Mouse (Mus musculus): ENCODE results near the gene Tamm41. TPM values are rescaled to one million over a fixed set of nuclear protein-coding genes. Genes with fewer than 3 reads are reported as not detected.

Gene Tamm41
- polyA plus RNA-seq, 1 experiment from 2014 or later: 63.0 TPM

GRCm38 (mm10) chr6:114993659-114994058 is 44.0 kb downstream of the Tamm41 start:
- no peak overlapping the region for H3K4me2 ChIP-seq (replicated peaks)
- no peaks in the 10 kb centered on the region for H3K27me3 ChIP-seq
- H3K36me3 ChIP-seq: no peaks in the 10 kb centered on the region
- no peak overlapping the region for H3K4me3 ChIP-seq
- WGBS: 81% methylated on average over 8 of the region's 8 CpGs
- ATAC-seq (ENCODE audit: low FRiP score, low read depth): no peak
- no peak overlapping the region for H3K27ac ChIP-seq (replicated peaks)
- H3K4me1 ChIP-seq: 0 out of 2 replicates have a peak, but pooled peaks cover 2% of the 10 kb centered on the region
- H3K9me3 ChIP-seq: no peaks in the 10 kb centered on the region
- H3K9ac ChIP-seq (replicated peaks): no peak overlapping the region

- Histone ChIP-seq H3K4me1 (0 out of 2 replicates have a peak, but pooled peaks cover 3% of the 10 kb centered on the region), H3K9me3 (no peaks in the 10 kb centered on the region), H3K27ac (replicated peaks) (no peak overlapping the region), H3K9ac (replicated peaks) (no peak overlapping the region), H3K4me3 (no peak overlapping the region), H3K4me2 (replicated peaks) (no peak overlapping the region), H3K36me3 (no peaks in the 10 kb centered on the region), H3K27me3 (no peaks in the 10 kb centered on the region)
- WGBS: 94% methylated on average over 4 of the region's 4 CpGs
- no peak for ATAC-seq (ENCODE audit: low FRiP score, low read depth)
Measured at GRCm38 (mm10) chr6:114991909-114992308, 45.8 kb downstream of the Tamm41 start.

DNA sequence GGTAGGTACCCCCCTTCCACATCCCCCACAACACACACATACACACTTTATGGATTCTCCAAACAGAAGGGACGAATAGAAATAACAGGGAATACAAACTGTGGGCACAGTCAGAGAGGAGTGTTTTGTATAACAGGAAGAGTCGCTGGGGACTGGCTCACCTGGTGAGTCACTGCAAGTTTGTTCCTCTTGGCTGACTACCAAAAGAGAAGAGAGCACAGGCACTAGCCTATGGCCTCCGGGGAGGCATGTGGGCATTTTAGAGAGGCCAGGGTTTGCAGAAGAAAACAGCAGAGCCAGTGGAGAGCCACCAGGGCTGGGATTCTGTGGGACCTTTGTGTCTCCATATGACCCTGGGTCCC is 49.1 kb downstream of the Tamm41 start:
- H3K4me1 ChIP-seq: 0 out of 2 replicates have a peak, but pooled peaks cover 3% of the 10 kb centered on the region
- no peaks in the 10 kb centered on the region for H3K27me3 ChIP-seq
- no peak overlapping the region for H3K4me3 ChIP-seq
- 83% methylated on average over 3 of the region's 3 CpGs for WGBS
- H3K36me3 ChIP-seq: no peaks in the 10 kb centered on the region
- H3K4me2 ChIP-seq (replicated peaks): no peak overlapping the region
- H3K9ac ChIP-seq (replicated peaks): no peak overlapping the region
- H3K9me3 ChIP-seq: no peaks in the 10 kb centered on the region
- ATAC-seq (ENCODE audit: low FRiP score, low read depth): no peak
- H3K27ac ChIP-seq (replicated peaks): no peak overlapping the region

DNA sequence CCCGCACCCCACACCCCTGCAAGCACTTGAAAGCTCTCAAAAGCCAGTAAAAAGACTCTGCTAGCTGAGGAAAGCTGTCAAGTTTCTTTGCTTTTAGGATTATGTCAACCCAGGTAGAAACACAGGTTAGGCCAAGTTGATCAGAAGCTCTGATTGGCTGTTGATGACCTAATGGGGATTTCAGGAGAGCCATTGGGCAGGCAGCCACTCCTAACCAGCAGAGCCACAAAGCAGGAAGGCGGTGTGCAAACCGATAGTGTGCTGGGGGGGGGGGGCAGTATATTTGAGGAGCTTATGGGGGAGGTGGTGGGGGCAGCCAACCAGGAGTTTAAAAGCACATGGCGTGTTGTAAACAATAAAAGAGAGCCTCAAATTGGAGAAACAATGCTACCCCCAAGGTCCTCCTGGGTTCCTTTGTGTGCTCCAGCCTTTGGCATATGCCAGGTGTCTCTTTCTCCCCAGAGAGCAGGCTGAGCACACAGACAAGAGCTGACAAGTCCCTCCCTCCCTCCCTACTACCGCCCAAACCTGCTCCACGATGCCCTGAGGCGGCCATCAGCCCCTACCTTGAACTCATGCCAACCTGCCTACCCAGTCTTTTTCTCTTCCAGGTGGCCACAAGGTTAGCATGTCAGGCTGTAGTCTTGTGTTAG is 49.6 kb downstream of the Tamm41 start:
- no peak for ATAC-seq (ENCODE audit: low FRiP score, low read depth)
- no peaks in the 10 kb centered on the region for H3K36me3 ChIP-seq
- H3K4me1 ChIP-seq: 0 out of 2 replicates have a peak, but pooled peaks cover 3% of the 10 kb centered on the region
- WGBS: 71% methylated on average over 7 of the region's 7 CpGs
- peaks cover 1% of the 10 kb centered on the region; the same call in 1 of the 2 replicates for H3K27me3 ChIP-seq
- H3K9ac ChIP-seq (replicated peaks): no peak overlapping the region
- H3K4me2 ChIP-seq (replicated peaks): no peak overlapping the region
- H3K4me3 ChIP-seq: no peak overlapping the region
- no peak overlapping the region for H3K27ac ChIP-seq (replicated peaks)
- H3K9me3 ChIP-seq: no peaks in the 10 kb centered on the region

- H3K9ac ChIP-seq (replicated peaks): no peak overlapping the region
- H3K27me3 ChIP-seq: peaks cover 8% of the 10 kb centered on the region; the same call in 1 of the 2 replicates
- no peaks in the 10 kb centered on the region for H3K36me3 ChIP-seq
- no peak overlapping the region for H3K4me3 ChIP-seq
- no peaks in the 10 kb centered on the region for H3K9me3 ChIP-seq
- 83% methylated on average over 7 of the region's 7 CpGs for WGBS
- no peaks in the 10 kb centered on the region for H3K4me1 ChIP-seq
- no peak overlapping the region for H3K27ac ChIP-seq (replicated peaks)
- no peak overlapping the region for H3K4me2 ChIP-seq (replicated peaks)
- no peak for ATAC-seq (ENCODE audit: low FRiP score, low read depth)
Measured at GRCm38 (mm10) chr6:114982671-114983070, 55.0 kb downstream of the Tamm41 start.

DNA sequence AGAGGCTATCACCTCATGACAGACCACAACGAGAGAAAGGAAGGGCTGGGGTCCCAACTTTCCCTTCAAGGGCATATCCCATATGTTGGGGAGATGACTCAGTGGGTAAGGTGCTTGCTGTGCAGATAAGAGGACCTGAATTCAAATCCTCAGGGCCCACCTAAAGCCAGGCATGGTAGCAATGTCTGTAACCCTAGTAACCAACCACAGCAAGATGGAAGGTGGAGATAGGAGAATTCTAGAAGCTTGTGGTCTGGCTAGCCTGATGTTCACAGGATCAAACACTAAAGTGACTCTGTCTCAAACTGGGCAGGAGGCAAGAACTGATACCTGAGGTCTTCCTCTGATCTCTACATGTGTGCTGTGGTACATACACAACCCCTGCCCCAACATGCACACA is 58.0 kb downstream of the Tamm41 start:
- H3K36me3 ChIP-seq: no peaks in the 10 kb centered on the region
- H3K9ac ChIP-seq (replicated peaks): no peak overlapping the region
- no peak for ATAC-seq (ENCODE audit: low FRiP score, low read depth)
- peaks cover 8% of the 10 kb centered on the region; the same call in 1 of the 2 replicates for H3K27me3 ChIP-seq
- no peak overlapping the region for H3K4me2 ChIP-seq (replicated peaks)
- H3K27ac ChIP-seq (replicated peaks): no peak overlapping the region
- no peak overlapping the region for H3K4me3 ChIP-seq
- 82% methylated on average over 1 of the region's 1 CpGs for WGBS
- no peaks in the 10 kb centered on the region for H3K4me1 ChIP-seq
- H3K9me3 ChIP-seq: no peaks in the 10 kb centered on the region

DNA sequence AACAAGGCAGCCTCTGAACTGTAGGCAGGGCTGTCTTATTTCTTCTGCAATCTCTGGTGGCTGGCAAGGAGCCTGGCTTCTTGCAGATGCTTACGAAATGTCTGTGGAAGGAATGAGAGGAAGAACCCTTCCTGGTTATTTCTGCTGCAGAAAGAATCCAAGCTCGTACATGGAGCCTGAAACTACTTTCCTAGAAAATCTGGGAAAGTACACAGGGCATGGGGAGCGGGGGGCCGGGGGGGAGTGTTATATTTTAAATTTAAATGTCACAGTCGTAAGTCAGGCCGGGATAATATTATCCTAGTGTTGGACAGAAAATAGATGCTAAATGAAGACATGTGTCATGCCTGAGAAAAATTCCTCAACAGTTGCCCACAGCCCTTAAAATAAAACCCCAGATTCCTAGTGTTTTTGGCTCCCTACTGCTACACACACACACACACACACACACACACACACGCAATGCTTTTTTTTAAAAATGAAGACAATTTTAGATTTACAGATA is 60.7 kb downstream of the Tamm41 start:
- Histone ChIP-seq H3K4me1 (no peaks in the 10 kb centered on the region), H3K9ac (replicated peaks) (no peak overlapping the region), H3K9me3 (no peaks in the 10 kb centered on the region), H3K4me2 (replicated peaks) (no peak overlapping the region), H3K4me3 (no peak overlapping the region), H3K27ac (replicated peaks) (no peak overlapping the region), H3K36me3 (no peaks in the 10 kb centered on the region), H3K27me3 (peaks cover 5% of the 10 kb centered on the region; the same call in 1 of the 2 replicates)
- ATAC-seq (ENCODE audit: low FRiP score, low read depth): no peak
- WGBS: 81% methylated on average over 7 of the region's 7 CpGs

- H3K4me1 ChIP-seq: peaks cover 8% of the 10 kb centered on the region
- H3K27ac ChIP-seq (replicated peaks): no peak overlapping the region
- WGBS: 94% methylated on average over 1 of the region's 1 CpGs
- peaks cover 30% of the 10 kb centered on the region for H3K27me3 ChIP-seq
- H3K36me3 ChIP-seq: no peaks in the 10 kb centered on the region
- H3K9ac ChIP-seq (replicated peaks): no peak overlapping the region
- no peak for ATAC-seq (ENCODE audit: low FRiP score, low read depth)
- H3K9me3 ChIP-seq: no peaks in the 10 kb centered on the region
- no peak overlapping the region for H3K4me2 ChIP-seq (replicated peaks)
- no peak overlapping the region for H3K4me3 ChIP-seq
Measured at GRCm38 (mm10) chr6:114974331-114974730, 63.3 kb downstream of the Tamm41 start.

DNA sequence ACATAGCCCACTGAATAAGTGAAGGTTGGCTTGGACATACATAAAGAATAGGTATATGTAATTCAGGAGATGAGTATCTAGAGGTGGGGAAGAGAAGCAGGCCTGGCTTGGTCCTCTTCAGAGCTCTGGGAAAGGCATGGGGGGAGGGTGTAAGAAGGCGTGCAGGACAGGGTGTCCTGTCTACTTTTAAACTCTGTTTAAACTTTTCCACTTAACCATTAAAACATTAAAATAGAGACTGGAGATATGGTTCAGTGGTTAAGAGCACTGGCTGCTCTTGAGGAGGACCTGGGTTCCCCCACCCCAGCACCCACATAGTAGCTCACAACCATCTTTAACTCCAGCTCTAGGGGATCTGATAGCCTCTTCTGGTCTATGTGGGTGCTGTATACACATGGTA is 64.7 kb downstream of the Tamm41 start:
- Histone ChIP-seq H3K4me1 (peaks cover 14% of the 10 kb centered on the region), H3K9ac (replicated peaks) (no peak overlapping the region), H3K36me3 (no peaks in the 10 kb centered on the region), H3K27ac (replicated peaks) (no peak overlapping the region), H3K4me2 (replicated peaks) (no peak overlapping the region), H3K9me3 (no peaks in the 10 kb centered on the region), H3K27me3 (peaks cover 44% of the 10 kb centered on the region), H3K4me3 (no peak overlapping the region)
- 81% methylated on average over 1 of the region's 1 CpGs for WGBS
- no peak for ATAC-seq (ENCODE audit: low FRiP score, low read depth)

- Histone ChIP-seq H3K9ac (replicated peaks) (no peak overlapping the region), H3K4me3 (no peak overlapping the region), H3K27ac (replicated peaks) (no peak overlapping the region), H3K36me3 (no peaks in the 10 kb centered on the region), H3K27me3 (peaks cover 64% of the 10 kb centered on the region), H3K4me1 (peaks cover 17% of the 10 kb centered on the region), H3K4me2 (replicated peaks) (no peak overlapping the region), H3K9me3 (no peaks in the 10 kb centered on the region)
- 73% methylated on average over 5 of the region's 5 CpGs for WGBS
- ATAC-seq (ENCODE audit: low FRiP score, low read depth): no peak
Measured at GRCm38 (mm10) chr6:114970895-114971294, 66.8 kb downstream of the Tamm41 start.

GRCm38 (mm10) chr6:114970386-114970785 is 67.3 kb downstream of the Tamm41 start:
- Histone ChIP-seq H3K4me1 (peaks cover 17% of the 10 kb centered on the region), H3K27ac (replicated peaks) (no peak overlapping the region), H3K4me2 (replicated peaks) (no peak overlapping the region), H3K36me3 (no peaks in the 10 kb centered on the region), H3K9me3 (no peaks in the 10 kb centered on the region), H3K27me3 (peaks cover 68% of the 10 kb centered on the region), H3K9ac (replicated peaks) (no peak overlapping the region), H3K4me3 (no peak overlapping the region)
- ATAC-seq (ENCODE audit: low FRiP score, low read depth): no peak
- WGBS: 29% methylated on average over 6 of the region's 6 CpGs

DNA sequence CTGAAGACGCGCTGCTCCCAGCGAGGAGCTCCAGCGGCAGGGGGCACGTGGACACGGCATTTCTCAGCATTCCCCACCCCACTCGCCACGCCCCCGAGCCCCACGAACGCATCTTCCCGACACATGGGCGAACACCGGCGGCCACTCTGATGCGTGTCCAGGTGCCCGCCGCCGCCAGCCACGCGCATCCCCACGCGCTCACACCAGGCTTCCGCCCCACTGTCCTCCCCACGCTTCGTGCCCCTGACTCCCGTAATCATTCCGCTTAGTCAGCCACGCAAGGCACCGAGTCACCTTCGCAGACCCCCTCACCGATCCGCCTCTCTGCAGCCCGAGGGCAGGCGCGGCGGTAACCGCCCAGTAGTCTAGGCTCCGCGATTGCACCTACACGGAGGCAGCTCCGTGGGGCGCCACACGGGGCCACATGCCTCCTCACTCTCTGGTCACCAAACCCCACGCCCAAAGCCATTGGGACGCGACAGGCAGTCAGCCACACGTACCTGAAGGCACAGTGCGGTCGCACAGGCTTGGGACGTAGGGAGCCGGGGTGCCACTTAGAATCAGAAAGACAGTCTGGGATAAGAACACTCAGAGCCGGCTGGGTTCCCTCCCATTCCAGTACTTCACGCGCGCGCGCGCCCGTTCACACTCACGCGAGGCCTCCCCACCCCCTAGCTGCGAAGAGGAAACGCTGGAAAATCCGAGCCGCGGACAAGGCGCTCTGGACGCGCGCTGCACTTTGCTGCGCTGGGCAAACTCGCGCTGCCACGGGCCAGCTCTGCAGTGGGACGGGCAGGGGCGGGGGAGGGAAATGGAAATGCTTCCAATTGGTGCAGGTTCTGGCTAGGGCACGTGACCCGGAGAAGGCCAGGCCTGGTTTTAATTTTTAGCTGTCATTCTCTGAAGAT is 68.2 kb downstream of the Tamm41 start, which contains the start of gene Vgll4:
TSS of gene Vgll4 (minus strand) at position 782 of the 908 bp plus-strand sequence.
- Histone ChIP-seq H3K4me2 (replicated peaks) (peak within 1 kb of the TSS; percentile 100), H3K4me3 (peak within 1 kb of the TSS; percentile 67), H3K27ac (replicated peaks) (no peak within 1 kb of the TSS), H3K27me3 (peaks cover 71% of the 10 kb centered on the region), H3K36me3 (no peaks in the 10 kb centered on the region), H3K4me1 (peaks cover 17% of the 10 kb centered on the region), H3K9ac (replicated peaks) (peak within 1 kb of the TSS; percentile 62), H3K9me3 (no peaks in the 10 kb centered on the region)
- WGBS: under 1% methylated on average over 79 of the region's 79 CpGs
- peak; percentile 56 for ATAC-seq (ENCODE audit: low FRiP score, low read depth)

Measured in midbrain, embryonic 12.5 days (tissue).